Mouse (Mus musculus): ENCODE measurements at regions not wholly inside any gene's neighbourhood (a gene's known extent, or its start where the extent isn't known, plus 50 kb on each side); places are given as distances from the start of the nearest gene placed in this dataset.

DNA sequence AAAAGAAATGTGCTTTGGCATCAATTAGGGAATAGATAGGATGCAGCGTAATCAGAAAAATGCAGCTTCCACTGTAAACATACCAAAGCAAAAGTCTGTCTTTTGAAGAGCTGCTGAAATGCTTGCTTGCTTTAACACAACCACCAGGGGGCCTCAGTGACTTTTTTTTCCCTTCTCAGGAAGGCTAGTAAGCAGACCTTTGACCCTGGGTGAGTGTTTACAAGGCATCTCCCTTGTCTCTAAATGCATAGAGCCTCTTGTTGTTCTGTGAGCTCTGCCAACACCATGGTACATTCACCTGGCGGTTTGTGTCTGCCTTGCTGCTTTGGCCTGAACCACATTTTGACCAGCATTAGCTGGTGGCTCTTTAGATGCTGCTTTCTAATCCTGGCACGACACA, 191.9 kb upstream of the C9orf72 start:
- Histone ChIP-seq H3K9me3 (ENCODE audit: control insufficient read depth, low read length) (no peaks in the 10 kb centered on the region), H3K27ac (ENCODE audit: low read depth, low read length) (no peak overlapping the region), H3K9ac (ENCODE audit: low read depth, low read length) (no peak overlapping the region), H3K4me1 (replicated peaks; ENCODE audit: control insufficient read depth, insufficient read depth, low read length) (no peaks in the 10 kb centered on the region), H3K4me2 (replicated peaks; ENCODE audit: low read depth, low read length) (no peak overlapping the region), H3K27me3 (ENCODE audit: control insufficient read depth, insufficient read depth, low read length) (no peaks in the 10 kb centered on the region), H3K4me3 (ENCODE audit: low read depth, low read length) (no peak overlapping the region), H3K36me3 (ENCODE audit: control insufficient read depth, insufficient read depth, low read length) (no peaks in the 10 kb centered on the region)
- ATAC-seq (ENCODE audit: low FRiP score) (0 out of 2 replicates have a peak, but pooled peaks have one; percentile 30), DNase-seq (ENCODE audit: low spot score) (peak; percentile 80)
- WGBS = 56% methylated on average over 3 of the region's 3 CpGs

DNA sequence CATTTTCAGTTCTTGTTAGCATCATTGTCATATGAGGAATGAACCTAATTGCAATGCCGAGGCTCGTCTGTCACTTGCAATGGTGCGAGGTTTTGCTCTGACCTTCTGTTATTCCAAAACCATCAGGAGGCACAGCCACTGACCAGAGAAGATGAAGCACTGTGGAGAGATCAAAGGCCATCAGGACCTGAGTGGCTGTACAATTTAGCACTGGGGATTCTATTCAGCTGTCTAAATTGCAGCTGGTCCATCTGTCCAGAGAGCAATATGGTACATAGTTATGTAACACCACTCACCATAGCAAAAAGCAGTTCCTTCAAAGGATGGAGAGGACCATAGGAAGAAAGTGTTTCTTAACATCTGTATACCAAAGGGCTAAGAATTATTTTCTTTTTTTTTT, 187.5 kb upstream of the C9orf72 start:
- H3K9me3 ChIP-seq (ENCODE audit: control insufficient read depth, low read length) = no peaks in the 10 kb centered on the region
- no peak for ATAC-seq (ENCODE audit: low FRiP score)
- H3K4me2 ChIP-seq (replicated peaks; ENCODE audit: low read depth, low read length) = no peak overlapping the region
- no peak overlapping the region for H3K27ac ChIP-seq (ENCODE audit: low read depth, low read length)
- H3K27me3 ChIP-seq (ENCODE audit: control insufficient read depth, insufficient read depth, low read length) = no peaks in the 10 kb centered on the region
- 27% methylated on average over 3 of the region's 3 CpGs for WGBS
- H3K4me1 ChIP-seq (replicated peaks; ENCODE audit: control insufficient read depth, insufficient read depth, low read length) = no peaks in the 10 kb centered on the region
- H3K4me3 ChIP-seq (ENCODE audit: low read depth, low read length) = no peak overlapping the region
- H3K36me3 ChIP-seq (ENCODE audit: control insufficient read depth, insufficient read depth, low read length) = no peaks in the 10 kb centered on the region
- no peak for DNase-seq (ENCODE audit: low spot score)
- H3K9ac ChIP-seq (ENCODE audit: low read depth, low read length) = no peak overlapping the region

DNA sequence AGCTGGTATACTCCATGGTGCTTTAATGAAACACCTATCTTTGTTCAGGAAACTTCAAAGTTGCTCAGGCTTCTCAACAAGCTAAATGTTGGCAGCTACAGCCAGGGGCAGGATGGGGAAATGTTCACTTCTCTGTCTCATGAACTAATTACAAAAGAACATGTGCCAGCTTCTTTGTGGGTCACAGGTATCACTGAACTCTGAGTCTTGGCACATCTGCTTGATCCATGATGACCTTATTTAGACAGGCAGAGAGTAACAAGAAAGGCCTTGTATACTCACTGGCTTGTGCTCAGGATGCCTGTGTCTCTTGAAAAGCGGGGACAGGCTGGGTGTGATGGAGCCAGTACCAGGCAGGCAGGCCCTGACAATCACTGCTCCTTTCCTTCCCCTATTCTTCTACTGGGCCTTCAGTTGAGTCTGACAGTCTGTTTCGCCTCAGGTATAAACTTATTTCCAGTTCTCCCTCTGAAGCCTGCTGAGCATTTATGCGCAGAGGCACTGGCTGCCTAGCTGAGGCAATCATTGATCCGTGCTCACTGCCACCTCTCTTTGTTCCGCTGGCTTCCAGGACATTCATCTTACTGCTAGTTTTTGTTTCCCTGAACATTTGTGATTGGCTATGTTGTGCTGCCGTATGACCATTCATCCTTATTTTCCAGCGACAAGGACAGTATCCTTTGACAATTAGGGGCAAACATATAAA, 179.5 kb upstream of the C9orf72 start:
- Histone ChIP-seq H3K27ac (ENCODE audit: low read depth, low read length) (no peak overlapping the region), H3K27me3 (ENCODE audit: control insufficient read depth, insufficient read depth, low read length) (no peaks in the 10 kb centered on the region), H3K36me3 (ENCODE audit: control insufficient read depth, insufficient read depth, low read length) (no peaks in the 10 kb centered on the region), H3K4me3 (ENCODE audit: low read depth, low read length) (no peak overlapping the region), H3K4me2 (replicated peaks; ENCODE audit: low read depth, low read length) (no peak overlapping the region), H3K9me3 (ENCODE audit: control insufficient read depth, low read length) (no peaks in the 10 kb centered on the region), H3K4me1 (replicated peaks; ENCODE audit: control insufficient read depth, insufficient read depth, low read length) (no peaks in the 10 kb centered on the region), H3K9ac (ENCODE audit: low read depth, low read length) (no peak overlapping the region)
- DNase-seq (ENCODE audit: low spot score) (peak; percentile 13), ATAC-seq (ENCODE audit: low FRiP score) (0 out of 2 replicates have a peak, but pooled peaks have one; percentile 45)
- WGBS = 57% methylated on average over 7 of the region's 7 CpGs

DNA sequence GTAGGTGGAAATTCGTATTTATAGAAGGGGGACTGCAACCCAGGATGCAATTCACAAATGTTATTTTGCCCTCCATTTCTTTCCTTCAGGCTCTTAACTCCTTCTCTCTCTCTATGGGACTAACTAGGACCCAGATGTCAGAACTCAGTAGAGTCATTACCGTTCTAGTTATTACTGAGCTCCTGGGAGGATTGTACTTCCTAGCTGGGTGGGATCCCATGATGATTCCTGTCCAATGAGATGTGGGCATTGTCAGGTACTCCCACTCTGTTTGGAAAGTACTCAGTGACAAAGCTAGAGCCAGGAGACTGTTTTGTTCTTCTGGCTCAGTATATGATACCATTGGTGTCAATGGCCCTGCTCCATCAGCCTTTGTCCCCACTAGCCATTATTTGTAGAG, 178.1 kb upstream of the C9orf72 start:
- Histone ChIP-seq H3K9me3 (ENCODE audit: control insufficient read depth, low read length) (no peaks in the 10 kb centered on the region), H3K4me3 (ENCODE audit: low read depth, low read length) (no peak overlapping the region), H3K4me1 (replicated peaks; ENCODE audit: control insufficient read depth, insufficient read depth, low read length) (no peaks in the 10 kb centered on the region), H3K27me3 (ENCODE audit: control insufficient read depth, insufficient read depth, low read length) (no peaks in the 10 kb centered on the region), H3K27ac (ENCODE audit: low read depth, low read length) (no peak overlapping the region), H3K36me3 (ENCODE audit: control insufficient read depth, insufficient read depth, low read length) (no peaks in the 10 kb centered on the region), H3K4me2 (replicated peaks; ENCODE audit: low read depth, low read length) (no peak overlapping the region), H3K9ac (ENCODE audit: low read depth, low read length) (no peak overlapping the region)
- WGBS = 78% methylated on average over 2 of the region's 2 CpGs
- ATAC-seq (ENCODE audit: low FRiP score) (no peak), DNase-seq (ENCODE audit: low spot score) (no peak)

DNA sequence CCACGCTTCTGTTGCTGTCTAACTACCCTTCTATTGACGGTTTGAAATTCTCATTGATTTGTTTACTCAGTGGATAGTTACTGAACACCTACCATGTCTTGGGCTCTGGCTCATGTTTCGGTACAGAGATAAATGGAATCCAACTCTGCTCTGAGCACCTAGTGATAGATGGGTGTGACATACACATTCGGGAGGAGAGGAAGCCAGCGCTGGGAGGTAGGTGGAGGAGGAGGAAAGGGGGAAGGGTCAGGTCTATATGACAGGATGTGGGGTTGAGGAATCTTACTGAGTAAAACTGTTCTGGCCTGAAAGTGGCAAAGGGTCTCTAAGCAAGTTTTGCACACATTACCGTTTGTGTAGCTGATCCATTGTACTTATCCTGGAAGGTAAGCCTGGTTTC, 177.6 kb upstream of the C9orf72 start:
- no peaks in the 10 kb centered on the region for H3K4me1 ChIP-seq (replicated peaks; ENCODE audit: control insufficient read depth, insufficient read depth, low read length)
- no peaks in the 10 kb centered on the region for H3K9me3 ChIP-seq (ENCODE audit: control insufficient read depth, low read length)
- no peaks in the 10 kb centered on the region for H3K36me3 ChIP-seq (ENCODE audit: control insufficient read depth, insufficient read depth, low read length)
- H3K27ac ChIP-seq (ENCODE audit: low read depth, low read length) = no peak overlapping the region
- no peak for ATAC-seq (ENCODE audit: low FRiP score)
- no peak overlapping the region for H3K4me2 ChIP-seq (replicated peaks; ENCODE audit: low read depth, low read length)
- no peak for DNase-seq (ENCODE audit: low spot score)
- WGBS = 77% methylated on average over 6 of the region's 6 CpGs
- H3K9ac ChIP-seq (ENCODE audit: low read depth, low read length) = no peak overlapping the region
- no peak overlapping the region for H3K4me3 ChIP-seq (ENCODE audit: low read depth, low read length)
- H3K27me3 ChIP-seq (ENCODE audit: control insufficient read depth, insufficient read depth, low read length) = no peaks in the 10 kb centered on the region

DNA sequence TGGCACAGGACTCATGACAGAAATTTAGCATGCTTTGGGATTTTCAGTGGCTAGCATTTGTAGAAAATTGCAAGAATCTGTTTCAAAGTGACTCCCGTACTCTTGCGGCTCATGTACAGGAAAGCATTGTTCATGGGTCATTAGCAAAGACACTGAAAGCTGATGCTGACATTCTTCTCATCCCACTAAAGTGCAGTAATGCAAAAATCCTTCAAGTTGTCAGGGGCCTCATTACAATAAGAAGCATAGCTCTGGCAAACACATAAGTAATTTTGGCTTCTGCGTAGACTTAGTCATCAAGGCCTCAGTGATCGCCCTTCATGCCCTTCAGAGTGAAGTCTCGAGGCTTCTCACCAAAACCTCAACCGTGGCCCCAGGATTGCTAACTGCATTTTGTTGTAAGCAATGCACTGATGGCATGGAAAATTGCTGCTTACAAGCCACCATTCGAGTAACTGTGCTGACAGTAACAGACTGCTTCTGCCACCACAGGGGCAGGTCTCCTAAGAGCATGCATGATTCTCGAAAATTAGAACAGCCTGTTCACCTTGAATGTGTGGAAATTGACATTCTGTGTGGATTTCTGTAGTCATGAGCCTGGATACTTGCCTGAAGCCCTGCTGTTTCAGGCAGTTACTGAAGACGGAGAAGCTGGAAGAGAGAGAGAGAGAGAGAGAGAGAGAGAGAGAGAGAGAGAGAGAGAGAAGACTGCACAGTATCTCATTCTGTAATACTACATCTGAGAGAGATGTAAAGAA, 176.6 kb upstream of the C9orf72 start:
- DNase-seq (ENCODE audit: low spot score) (no peak), ATAC-seq (ENCODE audit: low FRiP score) (no peak)
- H3K27me3 ChIP-seq (ENCODE audit: control insufficient read depth, insufficient read depth, low read length) = no peaks in the 10 kb centered on the region
- H3K4me1 ChIP-seq (replicated peaks; ENCODE audit: control insufficient read depth, insufficient read depth, low read length) = no peaks in the 10 kb centered on the region
- no peaks in the 10 kb centered on the region for H3K9me3 ChIP-seq (ENCODE audit: control insufficient read depth, low read length)
- no peak overlapping the region for H3K27ac ChIP-seq (ENCODE audit: low read depth, low read length)
- no peaks in the 10 kb centered on the region for H3K36me3 ChIP-seq (ENCODE audit: control insufficient read depth, insufficient read depth, low read length)
- no peak overlapping the region for H3K4me3 ChIP-seq (ENCODE audit: low read depth, low read length)
- H3K9ac ChIP-seq (ENCODE audit: low read depth, low read length) = no peak overlapping the region
- 66% methylated on average over 9 of the region's 9 CpGs for WGBS
- no peak overlapping the region for H3K4me2 ChIP-seq (replicated peaks; ENCODE audit: low read depth, low read length)

DNA sequence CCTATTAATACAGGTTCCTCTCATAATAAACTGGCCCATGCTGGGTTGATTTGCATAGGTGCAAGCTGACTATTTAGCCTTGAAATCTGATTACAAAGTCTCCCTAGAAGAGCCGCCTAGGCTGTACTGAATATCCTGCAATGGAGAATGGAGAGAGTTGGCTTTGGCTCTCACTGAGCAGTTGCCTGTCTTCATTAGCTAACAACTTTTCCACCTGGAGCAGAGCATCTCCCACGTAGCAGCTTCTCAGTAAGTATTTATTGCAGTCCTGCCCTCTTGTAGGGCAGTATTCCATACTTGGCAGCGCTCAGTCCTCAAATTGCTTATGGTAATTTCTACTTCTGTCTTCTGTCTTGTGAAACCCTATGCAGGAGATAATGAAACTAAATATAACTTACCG, 175.8 kb upstream of the C9orf72 start:
- Histone ChIP-seq H3K27ac (ENCODE audit: low read depth, low read length) (no peak overlapping the region), H3K27me3 (ENCODE audit: control insufficient read depth, insufficient read depth, low read length) (no peaks in the 10 kb centered on the region), H3K4me3 (ENCODE audit: low read depth, low read length) (no peak overlapping the region), H3K9ac (ENCODE audit: low read depth, low read length) (no peak overlapping the region), H3K4me2 (replicated peaks; ENCODE audit: low read depth, low read length) (no peak overlapping the region), H3K4me1 (replicated peaks; ENCODE audit: control insufficient read depth, insufficient read depth, low read length) (no peaks in the 10 kb centered on the region), H3K36me3 (ENCODE audit: control insufficient read depth, insufficient read depth, low read length) (no peaks in the 10 kb centered on the region), H3K9me3 (ENCODE audit: control insufficient read depth, low read length) (no peaks in the 10 kb centered on the region)
- WGBS = 81% methylated on average over 4 of the region's 4 CpGs
- no peak for ATAC-seq (ENCODE audit: low FRiP score)
- no peak for DNase-seq (ENCODE audit: low spot score)

DNA sequence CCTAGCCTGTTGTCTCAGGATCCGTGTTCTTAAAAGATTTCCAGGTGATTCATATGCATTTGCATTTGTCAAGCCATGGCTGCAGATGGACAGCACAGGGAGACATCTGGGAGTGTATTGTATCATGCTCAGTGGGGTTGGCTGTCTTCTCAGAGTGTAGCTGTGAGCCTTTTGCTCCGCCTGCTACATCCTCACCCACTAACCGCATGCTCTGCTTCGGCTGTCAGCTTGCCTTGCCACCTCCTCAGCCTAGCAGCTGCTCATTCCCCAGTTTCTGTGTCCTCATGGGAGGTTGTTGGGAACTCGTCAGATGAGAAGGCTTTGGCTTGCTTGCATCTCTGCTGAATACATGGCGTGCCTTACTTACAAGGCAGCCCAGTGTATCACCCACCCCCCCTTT, 174.5 kb upstream of the C9orf72 start:
- DNase-seq (ENCODE audit: low spot score) (no peak), ATAC-seq (ENCODE audit: low FRiP score) (no peak)
- H3K36me3 ChIP-seq (ENCODE audit: control insufficient read depth, insufficient read depth, low read length) = no peaks in the 10 kb centered on the region
- H3K4me2 ChIP-seq (replicated peaks; ENCODE audit: low read depth, low read length) = no peak overlapping the region
- H3K9me3 ChIP-seq (ENCODE audit: control insufficient read depth, low read length) = no peaks in the 10 kb centered on the region
- no peak overlapping the region for H3K4me3 ChIP-seq (ENCODE audit: low read depth, low read length)
- H3K9ac ChIP-seq (ENCODE audit: low read depth, low read length) = no peak overlapping the region
- WGBS = 84% methylated on average over 6 of the region's 6 CpGs
- no peaks in the 10 kb centered on the region for H3K27me3 ChIP-seq (ENCODE audit: control insufficient read depth, insufficient read depth, low read length)
- no peak overlapping the region for H3K27ac ChIP-seq (ENCODE audit: low read depth, low read length)
- H3K4me1 ChIP-seq (replicated peaks; ENCODE audit: control insufficient read depth, insufficient read depth, low read length) = no peaks in the 10 kb centered on the region

DNA sequence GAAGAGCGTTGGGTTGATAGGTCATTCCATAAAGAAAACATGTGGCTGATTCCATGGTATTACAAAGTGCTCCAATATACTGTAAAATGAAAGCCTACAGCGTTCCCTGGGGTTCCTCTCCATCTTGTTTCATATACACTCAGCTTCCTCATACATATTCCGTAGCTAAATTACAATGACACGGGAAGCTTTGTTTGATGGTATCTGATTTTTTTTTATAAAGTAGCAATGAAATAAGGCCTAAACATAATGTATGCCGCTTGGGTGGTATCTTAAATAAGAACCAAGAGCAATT, 169.6 kb upstream of the C9orf72 start:
- 88% methylated on average over 5 of the region's 5 CpGs for WGBS
- no peak for DNase-seq (ENCODE audit: low spot score)
- Histone ChIP-seq H3K27me3 (ENCODE audit: control insufficient read depth, insufficient read depth, low read length) (no peaks in the 10 kb centered on the region), H3K9ac (ENCODE audit: low read depth, low read length) (no peak overlapping the region), H3K9me3 (ENCODE audit: control insufficient read depth, low read length) (no peaks in the 10 kb centered on the region), H3K4me1 (replicated peaks; ENCODE audit: control insufficient read depth, insufficient read depth, low read length) (no peaks in the 10 kb centered on the region), H3K4me3 (ENCODE audit: low read depth, low read length) (no peak overlapping the region), H3K36me3 (ENCODE audit: control insufficient read depth, insufficient read depth, low read length) (no peaks in the 10 kb centered on the region), H3K27ac (ENCODE audit: low read depth, low read length) (no peak overlapping the region), H3K4me2 (replicated peaks; ENCODE audit: low read depth, low read length) (no peak overlapping the region)
- ATAC-seq (ENCODE audit: low FRiP score) = no peak
